Mouse (Mus musculus) lung, postnatal 4 days (tissue): Measurements from ENCODE around the gene Tmem97.
"Not testable (repeated sequence)": the region's sequence is repeated elsewhere in the genome, so short reads cannot be mapped to it uniquely, and the experiment has no call there.

Experiments
- DNase-seq, 2 experiments: peaks; one replicate each; pipeline ENCODE4 v3.0.0; 2021

Gene Tmem97

DNA sequence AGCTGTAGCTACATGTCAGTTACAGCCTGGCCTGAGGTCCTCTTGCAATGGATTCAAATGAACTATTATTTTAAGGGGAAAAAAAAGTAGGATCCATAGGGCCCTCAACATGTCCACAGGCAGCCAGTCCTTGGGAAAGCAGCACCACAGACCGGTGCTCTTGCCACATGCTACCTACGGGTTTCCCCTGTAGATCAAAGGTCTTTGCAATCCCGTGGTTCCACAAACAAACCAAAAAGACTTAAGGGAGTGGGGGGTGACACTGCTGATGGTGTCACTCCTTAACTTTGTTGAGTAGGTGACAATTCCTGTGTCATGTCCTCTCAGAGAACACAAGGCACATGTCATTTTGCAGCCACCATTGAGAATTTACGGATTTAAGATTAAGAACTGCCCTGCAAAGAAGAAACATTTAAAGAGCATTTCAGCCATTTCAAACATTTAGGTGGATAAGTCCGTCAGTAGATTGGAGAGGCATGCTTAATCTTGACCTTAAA, 1.0 kb downstream of the Tmem97 start:
- DNase-seq, result no peak

DNA sequence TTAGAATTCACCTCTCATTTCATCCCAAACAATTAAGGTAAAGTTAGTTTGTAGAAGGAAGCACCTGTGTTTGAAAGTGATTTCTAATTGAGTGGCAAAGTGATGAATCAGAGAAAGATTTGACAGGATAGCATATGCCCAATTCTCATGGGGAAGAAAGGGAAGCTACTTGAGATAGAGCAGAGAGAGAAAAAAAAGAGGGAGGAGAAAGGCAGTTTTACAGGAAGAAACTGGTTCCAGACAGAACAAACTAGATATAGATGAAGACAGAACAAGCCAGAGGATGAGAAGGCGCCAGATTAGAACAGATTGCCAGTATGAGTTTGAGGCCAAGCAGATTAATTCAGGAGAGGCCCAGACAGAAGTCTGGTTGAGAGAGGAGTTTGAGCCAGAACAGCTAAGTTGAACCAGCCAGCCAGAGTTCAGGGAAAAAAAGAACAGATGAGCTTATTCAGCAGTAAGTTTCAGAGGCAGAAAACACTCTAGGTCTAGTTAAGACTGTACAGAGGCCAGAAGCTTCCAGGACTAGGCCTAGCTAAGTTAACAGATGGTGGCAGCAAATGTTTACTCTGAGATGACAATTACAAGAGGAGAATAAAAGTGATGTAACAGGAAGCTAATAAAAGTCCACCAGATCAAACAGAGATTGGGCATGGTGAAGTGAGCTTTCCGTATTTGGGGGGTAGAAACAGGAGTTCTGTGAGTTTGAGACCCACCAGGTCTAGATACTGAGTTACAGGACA, 2.7 kb downstream of the Tmem97 start:
- no peak for DNase-seq

DNA sequence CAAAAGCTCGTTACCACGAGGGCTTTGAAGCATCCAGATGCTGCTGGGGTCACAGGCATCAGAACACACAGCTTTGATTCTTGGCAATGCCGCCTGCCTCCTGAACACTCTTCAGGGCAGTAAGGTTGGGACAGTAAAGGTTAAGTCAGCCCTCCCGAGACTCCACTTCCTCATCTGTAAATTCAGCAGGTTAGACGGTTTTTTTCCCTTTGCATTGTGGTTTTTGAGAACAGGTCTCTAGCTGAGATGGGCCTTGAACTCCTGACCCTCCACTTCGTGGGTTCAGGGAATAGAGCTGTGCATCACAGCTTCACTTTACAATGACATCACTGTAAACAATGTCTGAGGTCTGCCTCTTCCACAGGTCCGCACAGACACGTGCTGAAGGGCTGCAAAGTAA, 5.4 kb downstream of the Tmem97 start:
- no peak for DNase-seq

DNA sequence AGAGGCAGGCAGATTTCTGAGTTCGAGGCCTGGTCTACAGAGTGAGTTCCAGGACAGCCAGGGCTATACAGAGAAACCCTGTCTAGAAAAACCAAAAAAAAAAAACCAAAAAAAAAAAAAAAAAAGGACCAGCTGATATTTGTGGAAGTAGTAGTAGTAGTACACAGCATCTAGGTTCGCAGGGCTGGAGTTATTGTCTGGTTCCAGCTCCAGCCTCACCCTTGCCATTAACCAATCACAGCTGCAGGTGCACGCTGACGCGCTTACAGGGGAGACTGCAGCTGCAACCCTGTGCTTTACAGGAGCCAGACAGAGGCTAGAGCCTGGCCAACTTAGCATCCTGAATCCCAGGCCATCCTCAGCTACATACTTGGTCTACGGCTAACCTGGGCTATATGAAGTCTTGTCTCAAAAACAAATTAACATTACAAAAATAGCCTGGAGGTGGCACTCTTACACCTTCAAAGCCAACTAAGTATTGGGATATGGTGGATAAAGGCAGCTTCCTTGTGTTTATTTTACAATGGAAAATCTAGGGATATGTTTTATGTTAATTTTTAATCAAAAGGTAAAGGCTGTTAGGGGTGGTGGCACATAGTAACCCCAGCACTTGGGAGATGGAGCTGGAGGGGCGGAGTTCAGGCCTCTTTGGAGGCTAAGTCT, 6.0 kb downstream of the Tmem97 start:
- DNase-seq, result no peak

- peak; percentile 41 to 61 for DNase-seq
These were observed 10.2 kb downstream of the Tmem97 start for GRCm38 (mm10) chr11:78540358-78540757.

- DNase-seq, result no peak
These were observed 13.9 kb downstream of the Tmem97 start for GRCm38 (mm10) chr11:78536690-78537084.

GRCm38 (mm10) chr11:78536080-78536689, 14.4 kb downstream of the Tmem97 start, which contains the start of the genes Tnfaip1 and Ift20:
Gene Tnfaip1 (minus strand): TSS chr11:78536332.
Gene Ift20 (plus strand): TSS chr11:78536361.
- peak; percentile 98 to 99 for DNase-seq

- DNase-seq, result peak in 1 of 2 experiments; percentile 66
These were observed 15.0 kb downstream of the Tmem97 start for GRCm38 (mm10) chr11:78535376-78536079.

DNA sequence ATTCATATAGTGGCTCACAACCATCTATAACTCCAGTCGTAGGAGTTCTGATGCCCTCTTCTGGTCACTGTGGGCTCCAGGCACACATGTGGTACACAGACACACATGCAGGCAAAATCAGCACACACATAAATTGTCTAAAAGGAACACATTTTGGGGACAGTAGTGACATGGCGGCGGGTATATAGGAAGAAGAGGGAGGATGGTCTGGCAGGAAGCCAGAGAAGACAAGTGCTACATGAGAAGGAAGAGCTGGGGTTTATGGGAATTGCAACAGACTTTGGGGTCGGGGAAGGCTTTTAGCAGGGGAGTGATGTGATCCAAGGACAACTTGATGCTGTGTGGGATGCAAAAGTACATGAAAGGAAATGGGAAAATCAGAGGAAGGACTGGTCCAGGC, 16.1 kb downstream of the Tmem97 start:
- no peak for DNase-seq

DNA sequence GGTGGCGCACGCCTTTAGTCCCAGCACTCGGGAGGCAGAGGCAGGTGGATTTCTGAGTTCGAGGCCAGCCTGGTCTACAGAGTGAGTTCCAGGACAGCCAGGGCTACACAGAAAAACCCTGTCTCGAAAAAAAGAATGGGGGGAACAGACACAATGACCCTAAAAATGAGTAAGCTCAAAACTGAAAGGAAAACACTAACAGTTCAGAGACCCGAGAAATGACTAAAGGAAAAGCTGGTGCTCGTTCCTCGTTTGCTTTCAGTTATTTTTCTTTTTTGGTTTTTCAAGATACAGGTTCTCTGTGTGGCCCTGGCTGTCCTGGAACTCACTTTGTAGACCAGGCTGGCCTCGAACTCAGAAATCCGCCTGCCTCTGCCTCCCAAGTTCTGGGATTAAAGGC, 19.1 kb downstream of the Tmem97 start:
- DNase-seq, result not testable (repeated sequence)

DNA sequence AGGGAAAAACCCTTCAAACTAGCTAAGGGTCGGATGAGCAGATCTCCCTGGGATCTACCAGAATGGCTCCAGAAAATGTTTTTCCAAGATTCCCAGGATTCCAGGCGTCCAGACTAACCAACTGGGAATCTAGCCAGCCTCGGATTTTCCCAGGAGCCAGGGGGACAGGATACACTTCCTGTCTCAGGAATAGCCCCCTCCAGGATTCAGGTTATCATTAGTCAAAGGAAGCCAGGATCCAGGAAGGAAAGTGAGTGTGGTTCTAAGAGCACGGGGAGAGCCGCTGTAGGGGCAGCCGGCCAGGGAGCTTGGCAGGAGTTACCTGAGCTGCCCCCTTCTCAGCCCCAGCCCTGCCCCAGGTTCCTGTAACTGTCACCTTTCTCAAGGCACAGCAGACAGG, 19.5 kb downstream of the Tmem97 start:
- DNase-seq, result peak; percentile 52 to 56

GRCm38 (mm10) chr11:78530001-78530400, 20.6 kb downstream of the Tmem97 start:
- DNase-seq, result no peak

DNA sequence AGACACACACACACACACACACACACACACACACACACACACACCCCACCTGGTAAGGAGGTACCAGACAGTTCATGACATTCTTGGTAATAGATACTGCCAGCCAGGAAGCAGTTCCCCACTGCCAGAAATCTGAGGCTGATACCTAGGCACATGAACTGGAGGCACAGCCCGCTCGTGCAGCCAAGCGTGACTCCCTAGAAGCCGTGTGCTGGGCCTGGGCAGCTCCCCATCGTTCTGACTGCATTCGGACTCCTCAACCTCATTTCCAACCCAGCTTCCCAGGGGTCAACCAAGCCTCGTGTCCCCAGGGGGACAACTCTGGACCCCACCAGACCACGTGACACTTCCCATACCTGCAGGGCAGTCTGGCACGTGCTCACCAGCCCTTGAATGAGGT, 21.9 kb downstream of the Tmem97 start:
- no peak for DNase-seq

DNA sequence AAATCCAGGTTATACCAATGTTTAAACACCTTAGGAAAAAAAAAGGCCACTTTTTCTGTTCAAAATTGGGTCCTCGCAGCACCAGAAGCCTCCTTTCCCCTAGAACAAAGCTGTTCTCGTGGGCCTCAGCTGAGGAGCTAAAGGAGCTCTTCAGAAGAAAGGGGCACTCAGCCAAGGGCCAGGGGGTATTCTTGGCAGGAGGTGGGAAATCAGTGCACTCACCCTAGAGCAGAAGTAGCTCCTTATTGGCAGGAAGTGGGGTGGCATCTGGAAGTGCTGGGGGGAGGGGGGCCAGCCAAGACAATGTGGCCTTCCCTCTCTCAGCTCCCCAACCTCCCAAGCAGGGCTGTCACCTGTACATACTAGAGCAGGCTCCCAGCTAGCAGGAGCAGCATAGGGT, 25.7 kb downstream of the Tmem97 start:
- DNase-seq, result peak; percentile 59 to 78

- DNase-seq, result peak; percentile 51 to 79
These were observed 27.2 kb downstream of the Tmem97 start for GRCm38 (mm10) chr11:78523241-78523955.

DNA sequence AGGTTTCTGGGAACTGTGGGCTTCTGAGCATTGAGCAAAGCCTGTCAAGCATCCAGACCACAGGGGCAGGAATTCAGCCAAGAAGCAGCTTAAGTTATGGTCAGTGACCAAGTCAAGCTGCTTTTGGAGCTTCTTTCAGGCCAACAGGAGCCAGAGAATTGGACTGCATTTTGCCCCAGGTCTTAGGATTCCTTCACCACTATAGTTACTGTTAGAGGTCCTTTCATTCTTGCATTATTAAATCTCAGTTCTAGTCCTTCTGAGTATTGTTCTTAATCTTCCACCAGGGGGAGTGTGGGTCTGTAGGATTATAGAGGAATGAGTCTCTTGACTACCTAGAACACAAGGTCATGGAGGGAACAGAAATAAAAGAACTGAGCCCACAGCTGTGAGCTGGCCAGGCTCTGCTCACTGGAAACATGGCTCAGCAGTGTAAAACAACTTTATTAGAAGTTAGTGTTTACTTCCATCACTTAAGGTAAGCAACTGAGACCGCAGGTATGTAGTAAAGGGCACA, 28.0 kb downstream of the Tmem97 start:
- DNase-seq, result no peak

GRCm38 (mm10) chr11:78521880-78522279, 28.7 kb downstream of the Tmem97 start:
- DNase-seq, result no peak

DNA sequence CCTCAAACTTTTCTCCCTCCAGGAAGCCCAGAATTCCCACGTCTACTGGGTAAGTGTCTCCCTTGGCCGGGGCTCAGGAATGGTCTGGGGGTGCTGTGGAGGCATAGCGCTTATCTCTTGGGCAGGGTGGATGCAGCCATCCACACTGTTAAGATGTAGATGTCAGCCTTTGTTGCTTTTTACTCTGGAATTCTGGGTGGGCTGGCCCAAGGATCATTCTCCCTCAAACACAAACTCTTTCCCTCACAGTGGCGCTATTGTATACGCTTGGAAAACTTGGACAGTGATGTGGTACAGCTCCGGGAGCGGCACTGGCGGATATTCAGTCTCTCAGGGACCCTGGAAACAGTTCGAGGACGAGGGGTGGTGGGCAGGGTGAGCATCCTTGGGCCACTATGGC, 31.6 kb downstream of the Tmem97 start:
- DNase-seq, result no peak

GRCm38 (mm10) chr11:78515549-78516325, 34.8 kb downstream of the Tmem97 start:
- DNase-seq, result no peak

DNA sequence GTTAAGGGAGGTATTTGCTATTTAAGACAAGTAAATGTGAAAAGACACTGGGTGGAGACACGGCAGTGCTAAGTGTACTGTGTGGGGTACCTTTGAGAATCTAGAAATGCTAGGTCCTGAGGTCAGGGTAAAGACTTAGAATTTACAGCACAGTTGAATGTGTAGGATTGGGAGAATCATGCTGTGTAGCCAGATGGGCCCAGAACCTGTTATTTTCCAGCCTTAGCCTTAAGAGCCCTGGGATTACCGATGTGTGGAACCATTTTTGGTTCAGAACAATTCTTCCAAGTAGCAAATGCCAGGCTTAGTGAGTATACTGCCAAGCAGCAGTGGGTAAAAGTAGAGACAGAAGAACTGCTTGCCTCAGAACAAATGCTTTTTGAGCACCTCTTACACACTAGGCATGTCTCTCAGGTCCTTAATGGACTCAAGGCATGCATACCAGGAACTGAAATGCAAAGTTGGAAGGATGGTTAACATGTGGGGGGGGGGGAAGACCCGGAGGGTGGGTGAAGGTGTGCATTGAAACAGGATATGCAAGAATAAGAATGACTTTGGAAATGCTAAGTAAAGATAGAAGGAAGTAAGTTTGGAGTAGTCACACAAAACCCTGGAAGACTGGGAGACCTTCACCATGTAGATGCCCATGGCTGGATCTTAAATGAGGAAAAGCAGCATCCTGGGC, 37.3 kb downstream of the Tmem97 start:
- no peak for DNase-seq
